Mouse (Mus musculus): Measurements from ENCODE around the gene Zmiz1. TPM values are rescaled to one million over a fixed set of nuclear protein-coding genes. Genes with fewer than 3 reads are reported as not detected.

The Zmiz1 gene
- polyA plus RNA-seq, 1 experiment from 2014 or later = 37.4 TPM

DNA sequence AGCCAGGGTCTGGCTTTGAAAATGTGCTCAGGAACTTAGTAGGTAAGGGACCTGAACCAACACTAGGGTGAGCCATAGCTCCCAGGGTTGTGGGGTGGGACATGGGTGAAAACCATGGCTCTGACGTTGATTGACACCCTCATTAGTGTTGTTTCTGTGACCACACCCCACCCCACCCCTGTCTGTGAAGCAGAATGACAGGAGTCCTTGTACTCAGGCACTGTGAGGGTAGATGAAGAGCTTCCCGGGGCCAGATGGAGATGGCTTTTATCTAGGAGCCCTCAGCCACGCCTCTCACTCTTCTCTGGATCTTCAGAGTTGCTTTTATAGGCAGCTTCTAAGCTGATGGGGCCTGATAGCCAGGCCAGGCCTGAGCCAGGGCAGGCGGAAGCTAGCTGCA, 63.4 kb downstream of the Zmiz1 start:
- no peak overlapping the region for H3K27ac ChIP-seq (ENCODE audit: low read depth)
- DNase-seq (ENCODE audit: low spot score) (no peak), ATAC-seq (replicated peaks; ENCODE audit: low FRiP score, low TSS enrichment, low read depth) (no peak)
- no peaks in the 10 kb centered on the region for H3K9me3 ChIP-seq (ENCODE audit: control insufficient read depth, low read length)
- 26% methylated on average over 4 of the region's 4 CpGs for WGBS
- H3K4me3 ChIP-seq (ENCODE audit: low read depth, low read length) = no peak overlapping the region
- H3K27me3 ChIP-seq (replicated peaks; ENCODE audit: control insufficient read depth, insufficient read depth, low read length) = no peaks in the 10 kb centered on the region
- no peak overlapping the region for H3K4me2 ChIP-seq (ENCODE audit: low read length)
- peaks cover 57% of the 10 kb centered on the region for H3K4me1 ChIP-seq (replicated peaks; ENCODE audit: control insufficient read depth, insufficient read depth, low read length)
- H3K9ac ChIP-seq (ENCODE audit: low read length) = no peak overlapping the region
- H3K36me3 ChIP-seq (ENCODE audit: control insufficient read depth, insufficient read depth, low read length) = peaks cover 10% of the 10 kb centered on the region; the same call in 1 of the 2 replicates

DNA sequence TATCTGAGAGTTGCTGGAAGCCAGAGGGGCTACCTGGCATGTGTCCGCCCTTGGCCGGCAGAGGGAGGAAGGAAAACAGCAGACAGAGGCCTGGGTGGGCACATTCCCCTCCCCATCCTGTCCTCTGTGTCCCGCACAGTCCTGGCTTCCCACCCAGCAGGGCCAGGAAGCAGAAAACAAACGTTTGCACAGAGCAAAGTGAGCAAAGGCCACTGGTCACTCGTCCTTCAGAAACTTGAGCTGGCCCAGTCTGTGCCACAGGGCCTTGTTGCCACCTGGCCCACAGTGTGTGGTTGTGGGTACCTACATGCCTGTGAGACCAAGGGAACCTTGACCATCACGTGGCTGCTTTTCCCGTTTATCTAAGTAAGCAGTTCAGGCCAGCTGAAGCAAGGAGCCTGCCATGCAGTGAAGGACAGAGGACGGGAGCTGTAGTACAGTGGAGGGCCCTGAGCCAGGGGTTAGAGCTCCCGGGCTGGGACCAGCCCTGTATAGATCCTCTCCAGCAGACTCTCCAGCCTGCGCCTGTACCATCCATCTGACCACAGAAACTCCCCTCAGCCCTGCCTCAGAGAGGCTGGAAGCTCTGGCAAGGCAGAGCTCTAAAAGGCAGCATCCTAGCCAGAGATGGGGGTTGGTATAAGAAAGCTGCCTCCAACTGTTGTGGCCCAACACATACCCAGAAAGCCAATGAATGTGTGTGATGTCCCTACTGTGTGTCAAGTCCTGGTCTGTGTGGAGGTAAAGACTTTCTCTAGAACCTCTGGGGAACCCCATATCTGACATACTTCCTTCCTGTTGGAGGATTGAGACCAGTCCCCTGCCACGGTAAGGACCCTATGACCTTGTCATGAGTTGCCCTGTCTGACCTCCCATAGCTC, 64.5 kb downstream of the Zmiz1 start:
- no peak for DNase-seq (ENCODE audit: low spot score)

DNA sequence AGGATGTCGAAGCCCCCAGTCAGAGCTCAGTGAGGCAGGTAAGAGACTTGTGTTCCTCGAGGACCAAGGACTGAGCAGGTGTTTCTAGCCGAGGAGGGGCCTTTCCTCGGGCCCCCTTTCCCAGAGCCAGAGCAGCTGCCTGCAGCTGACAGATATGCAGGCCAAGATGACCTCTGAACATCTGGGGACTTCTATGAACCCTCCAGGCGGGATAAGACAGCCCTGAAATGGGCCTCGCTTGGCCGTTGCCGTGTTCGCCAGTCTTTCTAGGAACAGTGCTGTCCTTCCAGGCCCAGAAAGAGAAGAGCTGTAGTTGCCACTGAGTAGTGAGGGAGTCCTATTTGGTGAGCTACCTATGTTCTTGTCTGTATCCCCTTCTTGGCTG, 65.1 kb downstream of the Zmiz1 start:
- no peak for ATAC-seq (replicated peaks; ENCODE audit: low FRiP score, low TSS enrichment, low read depth)

More for the DNA sequence above, 64.5 kb downstream of the Zmiz1 start:
- WGBS = 40% methylated on average over 11 of the region's 11 CpGs
- no peak overlapping the region for H3K9ac ChIP-seq (ENCODE audit: low read length)
- no peak overlapping the region for H3K4me3 ChIP-seq (ENCODE audit: low read depth, low read length)
- peaks cover 54% of the 10 kb centered on the region for H3K4me1 ChIP-seq (replicated peaks; ENCODE audit: control insufficient read depth, insufficient read depth, low read length)
- H3K36me3 ChIP-seq (ENCODE audit: control insufficient read depth, insufficient read depth, low read length) = peaks cover 9% of the 10 kb centered on the region; the same call in 1 of the 2 replicates
- no peaks in the 10 kb centered on the region for H3K9me3 ChIP-seq (ENCODE audit: control insufficient read depth, low read length)
- H3K4me2 ChIP-seq (ENCODE audit: low read length) = no peak overlapping the region
- H3K27me3 ChIP-seq (replicated peaks; ENCODE audit: control insufficient read depth, insufficient read depth, low read length) = no peaks in the 10 kb centered on the region
- no peak overlapping the region for H3K27ac ChIP-seq (ENCODE audit: low read depth)
- ATAC-seq (replicated peaks; ENCODE audit: low FRiP score, low TSS enrichment, low read depth) = no peak

GRCm38 (mm10) chr14:25524884-25525283, 65.9 kb downstream of the Zmiz1 start:
- no peak; the same call in 1 of the 2 replicates for ATAC-seq (replicated peaks; ENCODE audit: low FRiP score, low TSS enrichment, low read depth)
- H3K4me1 ChIP-seq (replicated peaks; ENCODE audit: control insufficient read depth, insufficient read depth, low read length) = peaks cover 48% of the 10 kb centered on the region
- no peak overlapping the region for H3K4me2 ChIP-seq (ENCODE audit: low read length)
- 0 out of 2 replicates have a peak, but pooled peaks cover 4% of the 10 kb centered on the region for H3K36me3 ChIP-seq (ENCODE audit: control insufficient read depth, insufficient read depth, low read length)
- H3K27me3 ChIP-seq (replicated peaks; ENCODE audit: control insufficient read depth, insufficient read depth, low read length) = no peaks in the 10 kb centered on the region
- no peaks in the 10 kb centered on the region for H3K9me3 ChIP-seq (ENCODE audit: control insufficient read depth, low read length)
- WGBS = 61% methylated on average over 4 of the region's 4 CpGs
- no peak for DNase-seq (ENCODE audit: low spot score)
- no peak overlapping the region for H3K9ac ChIP-seq (ENCODE audit: low read length)
- H3K27ac ChIP-seq (ENCODE audit: low read depth) = 0 out of 2 replicates have a peak overlapping the region, but pooled peaks have one; percentile 22
- no peak overlapping the region for H3K4me3 ChIP-seq (ENCODE audit: low read depth, low read length)

More for the DNA sequence above, 65.1 kb downstream of the Zmiz1 start:
- no peak overlapping the region for H3K27ac ChIP-seq (ENCODE audit: low read depth)
- peaks cover 54% of the 10 kb centered on the region for H3K4me1 ChIP-seq (replicated peaks; ENCODE audit: control insufficient read depth, insufficient read depth, low read length)
- 71% methylated on average over 9 of the region's 9 CpGs for WGBS
- no peak overlapping the region for H3K4me3 ChIP-seq (ENCODE audit: low read depth, low read length)
- DNase-seq (ENCODE audit: low spot score) = no peak
- no peaks in the 10 kb centered on the region for H3K27me3 ChIP-seq (replicated peaks; ENCODE audit: control insufficient read depth, insufficient read depth, low read length)
- no peak overlapping the region for H3K9ac ChIP-seq (ENCODE audit: low read length)
- H3K36me3 ChIP-seq (ENCODE audit: control insufficient read depth, insufficient read depth, low read length) = 0 out of 2 replicates have a peak, but pooled peaks cover 4% of the 10 kb centered on the region
- H3K9me3 ChIP-seq (ENCODE audit: control insufficient read depth, low read length) = no peaks in the 10 kb centered on the region
- H3K4me2 ChIP-seq (ENCODE audit: low read length) = no peak overlapping the region

GRCm38 (mm10) chr14:25525729-25526128, 66.7 kb downstream of the Zmiz1 start:
- ATAC-seq (replicated peaks; ENCODE audit: low FRiP score, low TSS enrichment, low read depth) = no peak
- Histone ChIP-seq H3K4me1 (replicated peaks; ENCODE audit: control insufficient read depth, insufficient read depth, low read length) (peaks cover 40% of the 10 kb centered on the region), H3K27ac (ENCODE audit: low read depth) (no peak overlapping the region), H3K27me3 (replicated peaks; ENCODE audit: control insufficient read depth, insufficient read depth, low read length) (no peaks in the 10 kb centered on the region), H3K9me3 (ENCODE audit: control insufficient read depth, low read length) (no peaks in the 10 kb centered on the region), H3K4me2 (ENCODE audit: low read length) (no peak overlapping the region), H3K36me3 (ENCODE audit: control insufficient read depth, insufficient read depth, low read length) (0 out of 2 replicates have a peak, but pooled peaks cover 4% of the 10 kb centered on the region), H3K4me3 (ENCODE audit: low read depth, low read length) (no peak overlapping the region), H3K9ac (ENCODE audit: low read length) (no peak overlapping the region)
- 64% methylated on average over 8 of the region's 8 CpGs for WGBS
- DNase-seq (ENCODE audit: low spot score) = no peak

DNA sequence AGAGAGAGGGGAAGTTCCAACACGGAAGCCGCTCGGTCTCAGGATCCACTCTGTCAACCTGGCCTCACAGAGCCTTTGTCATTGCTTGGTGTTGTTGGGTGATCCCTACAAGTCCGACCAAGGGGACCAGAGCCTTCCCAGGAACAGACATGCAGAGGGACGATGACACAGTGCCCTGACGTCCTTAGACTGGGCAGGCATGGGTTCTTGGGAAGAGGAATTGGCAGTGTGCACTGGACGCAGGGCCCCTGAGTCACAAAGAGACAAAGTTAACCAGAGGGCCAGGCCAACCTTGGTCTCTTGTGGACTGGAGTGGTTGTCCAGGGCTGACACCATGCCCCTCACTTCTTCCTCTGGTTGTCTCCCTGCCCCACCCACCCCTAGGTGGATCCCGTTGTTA, 67.9 kb downstream of the Zmiz1 start:
- no peak for DNase-seq (ENCODE audit: low spot score)
- 0 out of 2 replicates have a peak, but pooled peaks cover 4% of the 10 kb centered on the region for H3K36me3 ChIP-seq (ENCODE audit: control insufficient read depth, insufficient read depth, low read length)
- H3K27me3 ChIP-seq (replicated peaks; ENCODE audit: control insufficient read depth, insufficient read depth, low read length) = no peaks in the 10 kb centered on the region
- no peak overlapping the region for H3K4me2 ChIP-seq (ENCODE audit: low read length)
- WGBS = 84% methylated on average over 7 of the region's 8 CpGs
- H3K4me3 ChIP-seq (ENCODE audit: low read depth, low read length) = no peak overlapping the region
- H3K27ac ChIP-seq (ENCODE audit: low read depth) = no peak overlapping the region
- ATAC-seq (replicated peaks; ENCODE audit: low FRiP score, low TSS enrichment, low read depth) = no peak
- H3K4me1 ChIP-seq (replicated peaks; ENCODE audit: control insufficient read depth, insufficient read depth, low read length) = peaks cover 37% of the 10 kb centered on the region
- H3K9ac ChIP-seq (ENCODE audit: low read length) = no peak overlapping the region
- no peaks in the 10 kb centered on the region for H3K9me3 ChIP-seq (ENCODE audit: control insufficient read depth, low read length)

DNA sequence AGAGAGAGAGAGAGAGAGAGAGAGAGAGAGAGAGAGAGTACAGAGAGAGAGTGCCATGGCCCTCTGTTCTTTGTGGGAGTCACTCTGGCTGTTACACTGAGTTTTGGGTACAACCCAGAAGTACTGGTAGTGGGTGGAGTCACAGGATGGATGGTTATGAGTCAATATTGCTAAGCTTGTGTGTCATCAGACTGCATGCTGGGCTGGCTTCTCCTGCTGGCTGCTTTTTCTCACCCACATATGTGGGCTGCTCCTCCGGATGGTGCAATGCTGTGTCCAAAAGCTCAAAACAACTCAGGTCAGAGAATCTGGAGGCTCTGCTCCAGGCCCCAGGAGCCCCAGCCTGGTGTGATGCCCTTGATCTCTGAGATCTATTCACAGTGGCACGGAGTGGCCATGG, 68.3 kb downstream of the Zmiz1 start:
- Histone ChIP-seq H3K9me3 (ENCODE audit: control insufficient read depth, low read length) (no peaks in the 10 kb centered on the region), H3K9ac (ENCODE audit: low read length) (no peak overlapping the region), H3K36me3 (ENCODE audit: control insufficient read depth, insufficient read depth, low read length) (0 out of 2 replicates have a peak, but pooled peaks cover 4% of the 10 kb centered on the region), H3K27ac (ENCODE audit: low read depth) (no peak overlapping the region), H3K27me3 (replicated peaks; ENCODE audit: control insufficient read depth, insufficient read depth, low read length) (no peaks in the 10 kb centered on the region), H3K4me1 (replicated peaks; ENCODE audit: control insufficient read depth, insufficient read depth, low read length) (peaks cover 37% of the 10 kb centered on the region), H3K4me3 (ENCODE audit: low read depth, low read length) (no peak overlapping the region), H3K4me2 (ENCODE audit: low read length) (no peak overlapping the region)
- 72% methylated on average over 2 of the region's 2 CpGs for WGBS
- DNase-seq (ENCODE audit: low spot score) (no peak), ATAC-seq (replicated peaks; ENCODE audit: low FRiP score, low TSS enrichment, low read depth) (no peak)

DNA sequence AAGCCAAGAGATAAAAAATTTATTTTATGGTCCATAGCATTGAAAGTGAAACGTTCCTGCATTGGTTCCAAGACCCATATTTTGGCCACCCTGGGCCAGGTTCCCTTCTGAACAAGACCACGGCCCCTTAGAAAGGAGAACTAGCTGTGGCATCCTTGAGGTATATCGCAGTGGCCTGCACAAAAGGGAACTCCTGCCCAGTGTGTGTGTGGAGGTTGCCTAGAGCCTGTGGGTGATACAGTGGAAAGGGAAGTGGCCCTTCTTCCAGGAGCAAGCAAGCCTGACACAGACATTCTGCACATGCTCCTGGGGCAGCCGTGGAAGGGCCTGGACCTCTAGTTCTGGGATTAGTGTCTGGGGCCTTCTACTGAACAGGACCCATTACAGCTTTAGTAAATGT, 71.4 kb downstream of the Zmiz1 start:
- H3K27ac ChIP-seq (ENCODE audit: low read depth) = no peak overlapping the region
- H3K4me2 ChIP-seq (ENCODE audit: low read length) = no peak overlapping the region
- H3K9me3 ChIP-seq (ENCODE audit: control insufficient read depth, low read length) = no peaks in the 10 kb centered on the region
- DNase-seq (ENCODE audit: low spot score) (no peak), ATAC-seq (replicated peaks; ENCODE audit: low FRiP score, low TSS enrichment, low read depth) (no peak)
- no peaks in the 10 kb centered on the region for H3K27me3 ChIP-seq (replicated peaks; ENCODE audit: control insufficient read depth, insufficient read depth, low read length)
- peaks cover 44% of the 10 kb centered on the region for H3K4me1 ChIP-seq (replicated peaks; ENCODE audit: control insufficient read depth, insufficient read depth, low read length)
- H3K9ac ChIP-seq (ENCODE audit: low read length) = no peak overlapping the region
- no peak overlapping the region for H3K4me3 ChIP-seq (ENCODE audit: low read depth, low read length)
- WGBS = 84% methylated on average over 4 of the region's 4 CpGs
- H3K36me3 ChIP-seq (ENCODE audit: control insufficient read depth, insufficient read depth, low read length) = no peaks in the 10 kb centered on the region
